27 mouse cellular contexts compared by ENCODE assay signal in the genomic region with DNA sequence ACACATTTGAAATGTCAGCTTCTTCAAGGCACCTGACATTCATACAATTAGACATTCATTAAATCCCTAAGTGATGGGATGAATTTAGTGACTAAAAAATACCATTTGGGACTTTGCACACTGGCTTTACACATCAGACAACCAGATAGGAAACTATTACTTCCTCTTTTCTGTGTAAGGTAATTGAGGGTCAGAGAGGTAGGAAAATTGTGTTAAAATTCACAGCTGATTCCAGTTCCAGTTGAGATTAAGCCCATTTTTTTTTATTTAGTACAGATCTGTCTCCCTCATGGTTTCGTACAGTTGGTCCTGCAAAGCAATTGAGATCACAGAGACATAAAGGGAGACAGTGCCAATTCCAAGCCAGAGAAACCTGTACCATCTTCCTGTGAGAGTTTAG.
"Had no signal": no experiment of that assay in that cellular context is flagged by ENCODE, and none has a peak within 500 bp of the region (broad histone marks: within the 10 kb centered on the region; RNA-seq: fewer than 3 reads in every experiment).

No protein-coding gene starts in this region.

- H3K27ac ChIP-seq: gastrocnemius, adult 2 months; heart, embryonic 10.5 days; hindbrain, embryonic 10.5 days; hindbrain, embryonic 13.5 days; hindbrain, embryonic 15.5 days; hindbrain, postnatal 0 days; kidney, embryonic 15.5 days; kidney, postnatal 0 days; left cerebral cortex, adult 2 months; limb, embryonic 10.5 days; limb, embryonic 12.5 days; liver, embryonic 13.5 days; liver, embryonic 15.5 days had no signal

- DNase-seq: gastrocnemius, adult 2 months; gastrocnemius, postnatal 10 days; gastrocnemius, postnatal 25 days; heart, adult 18-20 months; heart, postnatal 10 days; heart, postnatal 4 days; kidney, adult 11 months; kidney, adult 2 months; kidney, adult 9 months; kidney, postnatal 14 days; kidney, postnatal 36 days; liver; liver, embryonic 13.5 days had no signal

- ATAC-seq: hindbrain, postnatal 0 days; intestine, embryonic 16.5 days had no signal

- H3K9me3 ChIP-seq: heart, embryonic 10.5 days; heart, embryonic 12.5 days; hindbrain, embryonic 10.5 days; hindbrain, embryonic 13.5 days; hindbrain, embryonic 15.5 days; kidney, embryonic 15.5 days; limb, embryonic 10.5 days; limb, embryonic 12.5 days; liver, embryonic 13.5 days; liver, embryonic 15.5 days had no signal

- H3K4me2 ChIP-seq: heart, embryonic 12.5 days; hindbrain, embryonic 13.5 days; hindbrain, embryonic 15.5 days; kidney, embryonic 15.5 days; limb, embryonic 12.5 days; liver, embryonic 11.5 days; liver, embryonic 13.5 days; liver, embryonic 15.5 days had no signal

- H3K36me3 ChIP-seq: heart, embryonic 10.5 days; heart, embryonic 12.5 days; hindbrain, embryonic 10.5 days; hindbrain, embryonic 13.5 days; hindbrain, embryonic 15.5 days; kidney, embryonic 15.5 days; limb, embryonic 10.5 days; limb, embryonic 12.5 days; liver, embryonic 13.5 days; liver, embryonic 15.5 days had no signal

- H3K9ac ChIP-seq: heart, embryonic 12.5 days; hindbrain, embryonic 13.5 days; hindbrain, embryonic 15.5 days; kidney, embryonic 15.5 days; limb, embryonic 12.5 days; liver, embryonic 13.5 days; liver, embryonic 15.5 days had no signal

- H3K4me3 ChIP-seq: gastrocnemius, adult 2 months; heart, embryonic 10.5 days; heart, embryonic 12.5 days; hindbrain, embryonic 10.5 days; hindbrain, embryonic 13.5 days; hindbrain, embryonic 15.5 days; kidney, embryonic 15.5 days; left cerebral cortex, adult 2 months; limb, embryonic 10.5 days; limb, embryonic 12.5 days; liver, embryonic 13.5 days; liver, embryonic 15.5 days had no signal

- H3K4me1 ChIP-seq: heart, embryonic 10.5 days; heart, embryonic 12.5 days; hindbrain, embryonic 10.5 days; hindbrain, embryonic 13.5 days; hindbrain, embryonic 15.5 days; kidney, embryonic 15.5 days; limb, embryonic 10.5 days; limb, embryonic 12.5 days; liver, embryonic 13.5 days; liver, embryonic 15.5 days had no signal

- H3K27me3 ChIP-seq: heart, embryonic 12.5 days; hindbrain, embryonic 13.5 days; hindbrain, embryonic 15.5 days; kidney, embryonic 15.5 days; limb, embryonic 12.5 days; liver, embryonic 13.5 days; liver, embryonic 15.5 days had no signal
